Mouse (Mus musculus): ENCODE measurements at regions not wholly inside any gene's neighbourhood (a gene's known extent, or its start where the extent isn't known, plus 50 kb on each side); places are given as distances from the start of the nearest gene placed in this dataset.

DNA sequence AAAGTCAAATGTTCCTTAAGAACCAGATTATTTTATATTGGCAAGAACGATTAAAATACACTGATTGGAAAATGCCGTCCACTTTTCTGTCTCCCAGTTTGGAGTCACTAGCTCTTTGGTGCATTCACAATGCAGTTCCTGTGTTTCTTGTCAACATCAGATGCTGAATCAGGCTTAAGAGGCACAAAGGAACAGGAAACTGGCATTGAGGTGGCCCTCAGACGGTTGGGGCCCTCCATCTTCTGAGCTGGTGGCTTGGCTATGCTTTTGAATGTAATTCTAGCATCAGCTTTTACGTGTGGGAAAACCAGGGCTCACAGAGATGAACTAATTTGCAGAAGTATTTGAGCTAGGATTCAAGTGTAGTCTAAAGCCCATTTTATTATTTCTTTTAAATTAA, 282.3 kb downstream of the Hace1 start:
- TF ChIP-seq CTCF (IDR thresholded peaks at IDR 0.05; ENCODE audit: borderline replicate concordance, control insufficient read depth, extremely low read depth, insufficient read depth, low read length, poor library complexity), result no peak
- no peak for TF ChIP-seq POLR2A (IDR thresholded peaks at IDR 0.05; ENCODE audit: control insufficient read depth, extremely low read depth, insufficient read depth, low read length, poor library complexity)
